Mouse (Mus musculus): ENCODE data around the gene Carmil3. TPM values are rescaled to one million over a fixed set of nuclear protein-coding genes. Genes with fewer than 3 reads are reported as not detected.

Gene Carmil3
- polyA plus RNA-seq, 1 experiment from 2014 or later = 3.0 TPM

Other genes starting within 250 kb of the Carmil3 start
- 58.7 and 59.4 TPM in 2 replicates for gene Dhrs4, start 11.9 kb upstream of the Carmil3 start, polyA plus RNA-seq (2014; fragmentation: Nextera tagmentation; extraction: Ambion mirVana)
- 0.16 and 0.49 TPM in 2 replicates for gene Cpne6, start 19.8 kb downstream of the Carmil3 start, polyA plus RNA-seq (2014; fragmentation: Nextera tagmentation; extraction: Ambion mirVana)
- gene Nrl, start 34.3 kb downstream of the Carmil3 start, polyA plus RNA-seq (2014; fragmentation: Nextera tagmentation; extraction: Ambion mirVana) = not detected in 2 replicates
- 49.8 and 50.9 TPM in 2 replicates for gene Pck2, start 49.6 kb downstream of the Carmil3 start, polyA plus RNA-seq (2014; fragmentation: Nextera tagmentation; extraction: Ambion mirVana)
- 72.1 and 73.6 TPM in 2 replicates for gene Dcaf11, start 69.4 kb downstream of the Carmil3 start, polyA plus RNA-seq (2014; fragmentation: Nextera tagmentation; extraction: Ambion mirVana)
- 2.3 and 3.3 TPM in 2 replicates for gene A730061H03Rik, start 69.8 kb downstream of the Carmil3 start, polyA plus RNA-seq (2014; fragmentation: Nextera tagmentation; extraction: Ambion mirVana)
- 2.2 and 2.6 TPM in 2 replicates for gene Fitm1, start 85.0 kb downstream of the Carmil3 start, polyA plus RNA-seq (2014; fragmentation: Nextera tagmentation; extraction: Ambion mirVana)
- gene Psme1, start 87.5 kb downstream of the Carmil3 start, polyA plus RNA-seq (2014; fragmentation: Nextera tagmentation; extraction: Ambion mirVana) = 172 and 177 TPM in 2 replicates
- 44.5 and 46.2 TPM in 2 replicates for gene Emc9, start 94.7 kb downstream of the Carmil3 start, polyA plus RNA-seq (2014; fragmentation: Nextera tagmentation; extraction: Ambion mirVana)
- 256 and 277 TPM in 2 replicates for gene Psme2, start 100.5 kb downstream of the Carmil3 start, polyA plus RNA-seq (2014; fragmentation: Nextera tagmentation; extraction: Ambion mirVana)
- gene Rnf31, start 101.1 kb downstream of the Carmil3 start, polyA plus RNA-seq (2014; fragmentation: Nextera tagmentation; extraction: Ambion mirVana) = 21.2 and 23.1 TPM in 2 replicates
- 11.6 and 13.0 TPM in 2 replicates for gene Irf9, start 112.9 kb downstream of the Carmil3 start, polyA plus RNA-seq (2014; fragmentation: Nextera tagmentation; extraction: Ambion mirVana)
- 2.8 and 5.2 TPM in 2 replicates for gene Rec8, start 127.4 kb downstream of the Carmil3 start, polyA plus RNA-seq (2014; fragmentation: Nextera tagmentation; extraction: Ambion mirVana)
- gene Ipo4, start 145.3 kb downstream of the Carmil3 start, polyA plus RNA-seq (2014; fragmentation: Nextera tagmentation; extraction: Ambion mirVana) = 90.1 and 92.1 TPM in 2 replicates
- gene Gm49378, start 147.2 kb downstream of the Carmil3 start, polyA plus RNA-seq (2014; fragmentation: Nextera tagmentation; extraction: Ambion mirVana) = 2.7 and 2.8 TPM in 2 replicates
- gene Tm9sf1, start 153.2 kb downstream of the Carmil3 start, polyA plus RNA-seq (2014; fragmentation: Nextera tagmentation; extraction: Ambion mirVana) = 79.8 and 83.8 TPM in 2 replicates
- gene Tssk4, start 159.5 kb downstream of the Carmil3 start, polyA plus RNA-seq (2014; fragmentation: Nextera tagmentation; extraction: Ambion mirVana) = 0.47 and 0.49 TPM in 2 replicates
- gene Mdp1, start 169.9 kb downstream of the Carmil3 start, polyA plus RNA-seq (2014; fragmentation: Nextera tagmentation; extraction: Ambion mirVana) = 40.2 and 43.8 TPM in 2 replicates
- gene Gmpr2, start 181.3 kb downstream of the Carmil3 start, polyA plus RNA-seq (2014; fragmentation: Nextera tagmentation; extraction: Ambion mirVana) = 54.9 and 58.0 TPM in 2 replicates
- 489 and 507 TPM in 2 replicates for gene Nedd8, start 181.5 kb downstream of the Carmil3 start, polyA plus RNA-seq (2014; fragmentation: Nextera tagmentation; extraction: Ambion mirVana)
- gene Tinf2, start 191.2 kb downstream of the Carmil3 start, polyA plus RNA-seq (2014; fragmentation: Nextera tagmentation; extraction: Ambion mirVana) = 42.3 and 44.9 TPM in 2 replicates
- gene Tgm1, start 223.3 kb downstream of the Carmil3 start, polyA plus RNA-seq (2014; fragmentation: Nextera tagmentation; extraction: Ambion mirVana) = 3.0 and 3.3 TPM in 2 replicates
- gene Rabggta, start 231.6 kb downstream of the Carmil3 start, polyA plus RNA-seq (2014; fragmentation: Nextera tagmentation; extraction: Ambion mirVana) = 22.8 and 24.0 TPM in 2 replicates

All from liver, embryonic 11.5 days (tissue).